Mouse (Mus musculus): ENCODE data around the gene Olfr1511. TPM values are rescaled to one million over a fixed set of nuclear protein-coding genes. Genes with fewer than 3 reads are reported as not detected.

Gene Olfr1511
- polyA plus RNA-seq (2015; fragmentation: Nextera tagmentation; extraction: Ambion mirVana) = 0.23 and 0.36 TPM in 2 replicates

GRCm38 (mm10) chr14:52397279-52397678, at the start of gene Olfr1511:
TSS of gene Olfr1511 (minus strand) at chr14:52397379.

GRCm38 (mm10) chr14:52442690-52443089, 45.5 kb upstream of the Olfr1511 start, which contains the start of gene Olfr1509:
TSS of gene Olfr1509 (plus strand) at chr14:52442990.

GRCm38 (mm10) chr14:52414273-52414672, 17.1 kb upstream of the Olfr1511 start, which contains the start of gene Olfr1510:
TSS of gene Olfr1510 (minus strand) at chr14:52414373.

GRCm38 (mm10) chr14:52379068-52379467, 18.1 kb downstream of the Olfr1511 start, which contains the start of gene Olfr1512:
TSS of gene Olfr1512 (minus strand) at chr14:52379168.

GRCm38 (mm10) chr14:52356308-52356707, 40.9 kb downstream of the Olfr1511 start, which contains the start of gene Olfr1513:
TSS of gene Olfr1513 (minus strand) at chr14:52356408.

Other genes with a start within 250 kb of the Olfr1511 start
- 35.4 and 35.9 TPM in 2 replicates for gene Supt16, start 200.0 kb downstream of the Olfr1511 start, polyA plus RNA-seq (2015; fragmentation: Nextera tagmentation; extraction: Ambion mirVana)
- gene Chd8, start 139.6 kb downstream of the Olfr1511 start, polyA plus RNA-seq (2015; fragmentation: Nextera tagmentation; extraction: Ambion mirVana) = 23.2 and 32.0 TPM in 2 replicates
- gene Tox4, start 118.2 kb downstream of the Olfr1511 start, polyA plus RNA-seq (2015; fragmentation: Nextera tagmentation; extraction: Ambion mirVana) = 40.7 and 41.4 TPM in 2 replicates
- gene Rab2b, start 117.8 kb downstream of the Olfr1511 start, polyA plus RNA-seq (2015; fragmentation: Nextera tagmentation; extraction: Ambion mirVana) = 31.1 and 39.5 TPM in 2 replicates
- gene Mettl3, start 92.3 kb downstream of the Olfr1511 start, polyA plus RNA-seq (2015; fragmentation: Nextera tagmentation; extraction: Ambion mirVana) = 24.7 and 26.9 TPM in 2 replicates
- 30.9 and 36.8 TPM in 2 replicates for gene Sall2, start 68.6 kb downstream of the Olfr1511 start, polyA plus RNA-seq (2015; fragmentation: Nextera tagmentation; extraction: Ambion mirVana)
- not detected in 2 replicates for gene Olfr1513, start 41.0 kb downstream of the Olfr1511 start, polyA plus RNA-seq (2015; fragmentation: Nextera tagmentation; extraction: Ambion mirVana)
- gene Olfr1512, start 18.2 kb downstream of the Olfr1511 start, polyA plus RNA-seq (2015; fragmentation: Nextera tagmentation; extraction: Ambion mirVana) = 0.14 and 0.24 TPM in 2 replicates
- gene Olfr1510, start 17.0 kb upstream of the Olfr1511 start, polyA plus RNA-seq (2015; fragmentation: Nextera tagmentation; extraction: Ambion mirVana) = not detected in 2 replicates
- not detected in 2 replicates for gene Olfr1509, start 45.6 kb upstream of the Olfr1511 start, polyA plus RNA-seq (2015; fragmentation: Nextera tagmentation; extraction: Ambion mirVana)
- gene Olfr1508, start 70.1 kb upstream of the Olfr1511 start, polyA plus RNA-seq (2015; fragmentation: Nextera tagmentation; extraction: Ambion mirVana) = not detected in 2 replicates
- gene Olfr1507, start 98.4 kb upstream of the Olfr1511 start, polyA plus RNA-seq (2015; fragmentation: Nextera tagmentation; extraction: Ambion mirVana) = not detected in 2 replicates

Measured in neural tube, postnatal 0 days (tissue).